Mouse (Mus musculus) gastrocnemius, postnatal 14 days (tissue): Measurements from ENCODE around the gene Bhmt2. TPM values are rescaled to one million over a fixed set of nuclear protein-coding genes. Genes with fewer than 3 reads are reported as not detected.

Experiments
- total RNA-seq, 2 experiments: library from RNA; stranded (reverse); gene quantifications; 2 replicates each; pipeline ENCODE4 v1.2.3; 2021

Bhmt2 gene
- total RNA-seq, 2 experiments from 2014 or later: not detected

Other genes starting within 250 kb of the Bhmt2 start
- gene Jmy, start 174.5 kb downstream of the Bhmt2 start, total RNA-seq: 10 to 100 TPM; 19.4 to 25.9 TPM
- gene Bhmt, start 36.3 kb downstream of the Bhmt2 start, total RNA-seq: under 1 TPM in 1 of 2 experiments, not detected in 1; 0.11 TPM
- not detected for gene Dmgdh, start 131 bp upstream of the Bhmt2 start, total RNA-seq
- 1 to 10 TPM; 6.1 to 7.9 TPM for gene Arsb, start 97.3 kb upstream of the Bhmt2 start, total RNA-seq